Mouse (Mus musculus) forebrain, embryonic 10.5 days (tissue): ENCODE data around the gene 1700029I15Rik. TPM values are rescaled to one million over a fixed set of nuclear protein-coding genes. Genes with fewer than 3 reads are reported as not detected.

Experiments used
- DNase-seq: peaks from one replicate; pipeline ENCODE4 v3.0.0-alpha.2; 2017; ENCODE audit warnings: low spot score; ENCODE audit errors: extremely low spot score
- H3K27ac ChIP-seq: fragments of 300-500 bp; sonication (generic); 2 replicates; pipeline ENCODE4 v1.5.1; 2016; ENCODE audit warnings: mild to moderate bottlenecking
- H3K27me3 ChIP-seq: fragments of 300-500 bp; sonication (generic); 2 replicates; pipeline ENCODE4 v1.6.1; 2016; ENCODE audit warnings: mild to moderate bottlenecking; ENCODE audit not compliant: poor library complexity, severe bottlenecking
- H3K36me3 ChIP-seq: fragments of 300-500 bp; sonication (generic); replicated peaks from 2 replicates; pipeline ENCODE4 v1.6.1; 2016; ENCODE audit warnings: mild to moderate bottlenecking, moderate library complexity
- H3K4me1 ChIP-seq: fragments of 300-500 bp; sonication (generic); 2 replicates; pipeline ENCODE4 v1.6.1; 2016
- H3K4me3 ChIP-seq: fragments of 300-500 bp; sonication (generic); 2 replicates; pipeline ENCODE4 v1.5.1; 2016; ENCODE audit warnings: mild to moderate bottlenecking, moderate library complexity
- H3K9me3 ChIP-seq: fragments of 300-500 bp; sonication (generic); 2 replicates; pipeline ENCODE4 v1.6.1; 2016; ENCODE audit warnings: mild to moderate bottlenecking, moderate library complexity
- WGBS: fragments of 180-500 bp; shearing (Covaris S2); methylation state at CpG from one replicate; pipeline ENCODE4 v1.1.7; 2016; 5-methylcytosine and 5-hydroxymethylcytosine counted together
- polyA plus RNA-seq: library from polyadenylated mRNA; unstranded; fragments of >200 nt; fragmentation: Nextera tagmentation; extraction: Ambion mirVana; gene quantifications from 2 replicates; pipeline ENCODE4 v1.2.1, GENCODE M21; 2016

1700029I15Rik gene
- polyA plus RNA-seq, 1 experiment from 2014 or later, result 4.4 TPM

DNA sequence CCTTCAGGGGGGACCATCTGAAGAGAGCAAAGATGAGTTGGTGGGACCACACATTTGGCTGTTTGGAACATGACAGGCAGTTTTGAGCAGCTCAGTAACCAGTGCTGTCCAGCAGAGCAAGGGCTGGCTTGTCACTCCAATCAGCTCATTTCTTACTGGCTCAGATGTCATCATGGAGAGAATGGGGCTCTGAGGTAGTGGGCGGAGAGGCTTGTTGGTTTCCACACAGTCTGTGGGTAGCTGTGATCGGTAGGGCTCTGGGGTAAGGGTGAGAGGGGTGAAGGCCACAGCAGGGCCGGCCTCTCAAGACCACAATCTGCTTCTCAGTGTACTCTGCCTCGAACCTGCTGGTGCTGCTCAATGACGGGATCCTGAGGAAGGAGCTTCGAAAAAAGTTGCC lies 6.0 kb upstream of the 1700029I15Rik start:
- peaks cover 41% of the 10 kb centered on the region for H3K36me3 ChIP-seq
- no peaks in the 10 kb centered on the region for H3K9me3 ChIP-seq
- 83% methylated on average over 6 of the region's 6 CpGs for WGBS
- H3K27ac ChIP-seq, result no peak overlapping the region
- H3K4me1 ChIP-seq, result peaks cover 58% of the 10 kb centered on the region
- peaks cover 20% of the 10 kb centered on the region for H3K27me3 ChIP-seq
- DNase-seq, result no peak
- H3K4me3 ChIP-seq, result peak overlapping the region; percentile 66

- H3K4me3 ChIP-seq, result no peak overlapping the region
- peaks cover 51% of the 10 kb centered on the region for H3K36me3 ChIP-seq
- 95% methylated on average over 7 of the region's 7 CpGs for WGBS
- peaks cover 10% of the 10 kb centered on the region for H3K27me3 ChIP-seq
- DNase-seq, result no peak
- peaks cover 48% of the 10 kb centered on the region for H3K4me1 ChIP-seq
- no peak overlapping the region for H3K27ac ChIP-seq
- no peaks in the 10 kb centered on the region for H3K9me3 ChIP-seq
Measured at GRCm38 (mm10) chr2:92377320-92377719, 5.0 kb upstream of the 1700029I15Rik start.

DNA sequence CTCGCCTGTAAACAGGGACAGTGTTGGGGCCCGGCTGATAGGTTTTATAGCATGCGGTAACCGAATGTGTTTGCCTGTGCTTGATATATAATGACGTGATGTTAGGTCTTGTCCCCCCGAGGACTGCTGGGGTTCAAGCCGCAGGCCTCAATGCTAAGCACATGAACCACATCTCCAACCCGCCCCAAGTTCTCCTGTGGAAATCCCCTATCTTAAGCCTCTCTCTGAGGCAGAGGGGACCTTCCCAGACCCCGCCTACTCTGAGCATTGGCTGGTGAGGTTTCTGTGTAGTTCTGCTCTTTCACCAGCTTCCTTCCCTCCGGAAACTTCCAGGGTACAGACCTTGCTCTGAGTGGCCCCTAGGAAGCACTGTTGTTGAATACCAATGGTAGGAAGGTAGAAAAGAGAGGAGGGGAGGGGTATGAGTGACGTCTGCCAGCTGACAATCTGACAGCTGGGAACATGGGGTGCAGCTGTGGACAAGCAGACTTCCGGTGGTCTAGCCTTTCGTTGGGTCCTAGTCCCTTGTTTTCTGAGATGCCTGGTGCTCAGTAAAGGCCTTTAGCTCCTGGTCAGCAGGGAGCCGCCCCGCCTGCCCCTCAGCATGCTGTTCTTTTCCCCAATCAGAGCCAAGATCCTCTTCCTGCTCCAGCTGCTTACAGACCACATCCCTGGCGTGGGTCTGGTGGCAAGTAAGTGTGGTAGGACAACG lies 2.4 kb upstream of the 1700029I15Rik start:
- 82% methylated on average over 17 of the region's 17 CpGs for WGBS
- Histone ChIP-seq H3K36me3 (peaks cover 77% of the 10 kb centered on the region), H3K9me3 (no peaks in the 10 kb centered on the region), H3K27me3 (no peaks in the 10 kb centered on the region), H3K27ac (no peak overlapping the region), H3K4me3 (no peak overlapping the region), H3K4me1 (peaks cover 28% of the 10 kb centered on the region)
- DNase-seq, result no peak

GRCm38 (mm10) chr2:92380495-92381050 lies 1.8 kb upstream of the 1700029I15Rik start:
- Histone ChIP-seq H3K36me3 (peaks cover 83% of the 10 kb centered on the region), H3K27me3 (no peaks in the 10 kb centered on the region), H3K9me3 (no peaks in the 10 kb centered on the region), H3K4me1 (peaks cover 26% of the 10 kb centered on the region), H3K27ac (peak overlapping the region; percentile 17; the same call in 1 of the 2 replicates), H3K4me3 (no peak overlapping the region)
- 84% methylated on average over 6 of the region's 6 CpGs for WGBS
- DNase-seq, result no peak

GRCm38 (mm10) chr2:92381161-92381560 lies 1.2 kb upstream of the 1700029I15Rik start:
- no peaks in the 10 kb centered on the region for H3K9me3 ChIP-seq
- WGBS, result 86% methylated on average over 5 of the region's 5 CpGs
- H3K27me3 ChIP-seq, result no peaks in the 10 kb centered on the region
- H3K36me3 ChIP-seq, result peaks cover 89% of the 10 kb centered on the region
- H3K27ac ChIP-seq, result no peak overlapping the region
- peaks cover 20% of the 10 kb centered on the region for H3K4me1 ChIP-seq
- no peak overlapping the region for H3K4me3 ChIP-seq
- no peak for DNase-seq

DNA sequence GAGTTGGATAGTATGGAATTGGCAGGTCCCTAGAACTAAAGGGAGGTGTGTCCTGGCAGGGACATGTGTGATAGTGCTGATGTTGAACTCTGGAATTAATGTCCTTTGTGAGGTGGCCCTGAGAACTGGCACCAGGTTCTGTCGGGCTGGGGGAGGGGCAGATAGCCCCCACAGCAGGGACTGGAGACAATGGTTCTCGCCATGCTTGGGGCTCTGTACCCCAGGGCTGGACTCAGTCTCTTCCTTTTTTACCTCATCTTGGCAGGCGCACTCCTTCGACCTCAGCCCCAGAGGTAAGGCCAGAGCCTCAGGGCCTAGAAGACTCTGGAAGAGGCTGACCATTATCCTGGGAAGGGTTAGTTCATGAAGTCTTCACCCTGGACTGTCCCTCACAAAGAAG lies 421 bp downstream of the 1700029I15Rik start:
- Histone ChIP-seq H3K4me3 (no peak overlapping the region), H3K4me1 (peaks cover 23% of the 10 kb centered on the region), H3K9me3 (no peaks in the 10 kb centered on the region), H3K27me3 (no peaks in the 10 kb centered on the region), H3K36me3 (peaks cover 100% of the 10 kb centered on the region), H3K27ac (no peak overlapping the region)
- DNase-seq, result no peak
- 86% methylated on average over 4 of the region's 4 CpGs for WGBS

- no peak for DNase-seq
- H3K9me3 ChIP-seq, result no peaks in the 10 kb centered on the region
- H3K27me3 ChIP-seq, result no peaks in the 10 kb centered on the region
- H3K4me3 ChIP-seq, result no peak overlapping the region
- H3K36me3 ChIP-seq, result peaks cover 92% of the 10 kb centered on the region
- WGBS, result 85% methylated on average over 4 of the region's 4 CpGs
- no peak overlapping the region for H3K27ac ChIP-seq
- peaks cover 36% of the 10 kb centered on the region for H3K4me1 ChIP-seq
Measured at GRCm38 (mm10) chr2:92384101-92384500, 1.8 kb downstream of the 1700029I15Rik start.

GRCm38 (mm10) chr2:92385113-92386051 lies 3.0 kb downstream of the 1700029I15Rik start:
- Histone ChIP-seq H3K27me3 (no peaks in the 10 kb centered on the region), H3K9me3 (no peaks in the 10 kb centered on the region), H3K27ac (no peak overlapping the region), H3K4me3 (no peak overlapping the region), H3K4me1 (peaks cover 49% of the 10 kb centered on the region), H3K36me3 (peaks cover 82% of the 10 kb centered on the region)
- WGBS, result 89% methylated on average over 22 of the region's 22 CpGs
- DNase-seq, result no peak

DNA sequence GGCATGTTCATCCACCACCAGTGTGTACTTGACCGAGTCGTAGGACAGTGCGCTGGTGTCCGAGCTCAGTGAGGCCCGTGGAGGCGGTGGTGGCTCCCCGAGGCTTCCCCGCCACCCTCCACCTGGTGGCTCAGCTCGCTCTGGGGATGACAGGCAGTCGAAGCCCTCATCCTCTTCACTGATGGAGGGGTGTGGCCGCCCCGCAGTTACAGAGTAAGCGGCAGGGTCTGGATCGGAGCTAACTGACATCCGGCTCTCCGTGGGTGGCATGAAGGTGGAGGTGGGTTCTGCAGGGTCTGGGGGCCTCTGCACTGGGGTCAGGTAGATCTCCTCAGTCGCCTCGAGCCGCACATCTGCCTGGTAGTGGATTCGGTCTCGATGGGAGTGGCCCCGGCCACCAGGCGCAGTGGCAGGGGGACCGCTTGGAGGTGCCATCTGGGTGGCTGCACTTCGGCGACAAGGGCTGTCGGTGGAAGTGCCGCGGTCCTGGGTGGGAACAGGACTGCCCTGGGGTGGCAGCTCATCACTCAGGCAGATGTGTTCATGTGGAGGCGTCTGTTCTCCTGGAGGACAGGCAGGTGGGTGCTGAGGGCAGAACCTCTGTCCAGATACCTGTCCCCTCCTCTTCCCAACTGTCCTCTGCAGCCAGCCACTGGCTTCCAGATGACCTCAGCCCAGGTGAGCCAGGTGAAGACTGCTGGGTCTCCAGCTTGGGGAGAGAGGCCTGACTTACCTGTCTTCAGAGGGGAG lies 4.7 kb downstream of the 1700029I15Rik start:
- peak overlapping the region; percentile 89; the same call in 1 of the 2 replicates for H3K27ac ChIP-seq
- H3K27me3 ChIP-seq, result no peaks in the 10 kb centered on the region
- WGBS, result 89% methylated on average over 30 of the region's 30 CpGs
- peak overlapping the region; percentile 90; the same call in 1 of the 2 replicates for H3K4me3 ChIP-seq
- H3K4me1 ChIP-seq, result peaks cover 56% of the 10 kb centered on the region
- DNase-seq, result no peak
- peaks cover 68% of the 10 kb centered on the region for H3K36me3 ChIP-seq
- no peaks in the 10 kb centered on the region for H3K9me3 ChIP-seq

DNA sequence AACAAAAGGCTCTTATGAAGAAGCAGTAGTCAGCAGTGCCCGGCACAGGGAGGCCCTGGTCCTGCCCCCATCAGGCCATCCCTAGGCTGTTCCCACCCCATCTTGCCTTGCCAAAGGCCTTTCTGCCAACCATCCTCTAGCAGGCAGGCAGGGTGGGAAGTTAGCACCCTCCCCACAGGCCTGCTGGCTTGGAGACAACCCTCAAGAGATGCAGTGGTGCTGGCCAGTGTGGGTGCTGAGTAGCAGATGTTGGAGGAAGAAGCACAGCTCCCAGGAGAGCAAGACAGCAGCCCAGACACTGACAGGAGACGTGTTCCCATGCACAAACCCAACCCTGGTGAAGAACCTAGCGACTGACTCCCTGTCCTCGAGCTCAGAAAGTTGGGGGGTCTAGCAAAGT lies 5.3 kb downstream of the 1700029I15Rik start:
- Histone ChIP-seq H3K27me3 (0 out of 2 replicates have a peak, but pooled peaks cover 4% of the 10 kb centered on the region), H3K4me3 (peak overlapping the region; percentile 90), H3K4me1 (peaks cover 63% of the 10 kb centered on the region), H3K36me3 (peaks cover 61% of the 10 kb centered on the region), H3K9me3 (no peaks in the 10 kb centered on the region), H3K27ac (peak overlapping the region; percentile 89; the same call in 1 of the 2 replicates)
- WGBS, result 81% methylated on average over 4 of the region's 4 CpGs
- DNase-seq, result no peak

DNA sequence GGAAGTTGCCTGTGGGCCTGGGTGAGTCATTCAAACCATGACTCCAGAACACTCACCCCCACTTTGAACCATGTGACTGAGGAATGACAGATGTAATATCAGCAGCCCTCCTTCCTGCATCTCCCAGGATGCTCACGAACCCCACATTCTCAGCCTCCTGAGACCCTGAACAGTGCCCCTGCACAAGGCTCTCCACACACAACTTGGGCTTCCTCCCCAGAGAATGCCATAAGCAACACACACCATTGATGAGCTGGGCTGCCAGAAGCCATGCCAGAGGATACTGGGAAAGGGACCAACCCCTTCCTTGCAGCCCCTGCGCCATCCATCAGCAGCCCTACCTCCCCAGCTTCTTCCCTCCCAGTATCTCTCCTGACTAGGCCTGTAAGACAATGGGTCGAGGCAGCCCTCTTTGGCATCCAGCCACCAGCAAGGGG lies 5.8 kb downstream of the 1700029I15Rik start:
- 69% methylated on average over 3 of the region's 3 CpGs for WGBS
- H3K4me3 ChIP-seq, result peak overlapping the region; percentile 90
- peaks cover 8% of the 10 kb centered on the region; the same call in 1 of the 2 replicates for H3K27me3 ChIP-seq
- H3K9me3 ChIP-seq, result no peaks in the 10 kb centered on the region
- H3K4me1 ChIP-seq, result peaks cover 67% of the 10 kb centered on the region
- peaks cover 57% of the 10 kb centered on the region for H3K36me3 ChIP-seq
- DNase-seq, result no peak
- peak overlapping the region; percentile 89 for H3K27ac ChIP-seq
